Mouse (Mus musculus) CH12.LX (cell line): Measurements from ENCODE around the gene Ercc1. TPM values are rescaled to one million over a fixed set of nuclear protein-coding genes. Genes with fewer than 3 reads are reported as not detected.
A peak's percentile ranks its signal among the peaks of the same experiment; 100 is the strongest.

ENCODE experiments used
- DNase-seq: peaks from one replicate; pipeline ENCODE4 v3.0.0-alpha.2; 2013; ENCODE audit errors: extremely low read depth
- H3K27ac ChIP-seq: 2 replicates; pipeline ENCODE4 v1.5.1; 2012; ENCODE audit warnings: low read depth, mild to moderate bottlenecking, control low read depth, moderate library complexity; ENCODE audit not compliant: insufficient read depth
- H3K27me3 ChIP-seq: replicated peaks from 2 replicates; pipeline ENCODE3; 2012; ENCODE audit warnings: inconsistent platforms
- H3K36me3 ChIP-seq, 2 experiments: replicated peaks in 1 of 2; 2 replicates each; pipeline versions ENCODE3 to v1.6.1; 2012; ENCODE audit warnings: inconsistent platforms in 1 of 2, low read length in 1 of 2, mild to moderate bottlenecking in 1 of 2, mixed read lengths in 1 of 2, moderate library complexity in 1 of 2; ENCODE audit not compliant: control insufficient read depth in 1 of 2, insufficient read depth in 1 of 2
- H3K4me1 ChIP-seq, 2 experiments: 2 replicates each; pipeline ENCODE4 v1.6.1; 2012; ENCODE audit warnings: inconsistent platforms in 1 of 2, moderate library complexity in 1 of 2; ENCODE audit not compliant: insufficient read depth in 2 of 2, control insufficient read depth in 1 of 2
- H3K4me2 ChIP-seq: 2 replicates; pipeline ENCODE4 v1.6.1; 2012; ENCODE audit warnings: low read depth, mild to moderate bottlenecking, control low read depth; ENCODE audit not compliant: poor library complexity, insufficient read depth, severe bottlenecking
- H3K4me3 ChIP-seq, 3 experiments: fragments of 150-350 bp in 1 of 3; sonication (generic) in 1 of 3; replicated peaks in 1 of 3; 2 replicates each; pipeline versions ENCODE3 to v1.5.1; 2011 to 2012; ENCODE audit warnings: low read depth in 2 of 3, low read length in 2 of 3, mild to moderate bottlenecking in 2 of 3, moderate library complexity in 2 of 3, control low read depth in 1 of 3, improper control_type of control experiment in 1 of 3, inconsistent platforms in 1 of 3, mixed read lengths in 1 of 3; ENCODE audit not compliant: poor library complexity in 1 of 3
- H3K79me2 ChIP-seq: replicated peaks from 2 replicates; pipeline ENCODE4 v1.6.1; 2012; ENCODE audit warnings: mild to moderate bottlenecking, moderate library complexity; ENCODE audit not compliant: control insufficient read depth, poor library complexity, insufficient read depth, severe bottlenecking; ENCODE audit errors: extremely low read depth
- H3K9ac ChIP-seq: 2 replicates; pipeline ENCODE4 v1.6.1; 2012; ENCODE audit warnings: low read depth, mild to moderate bottlenecking, control low read depth, moderate library complexity; ENCODE audit not compliant: insufficient read depth
- H3K9me3 ChIP-seq: replicated peaks from 2 replicates; pipeline ENCODE3; 2012; ENCODE audit warnings: low read length, inconsistent platforms, mixed read lengths
- CTCF ChIP-seq, 2 experiments: IDR thresholded peaks in 1 of 2; conservative IDR thresholded peaks in 1 of 2; 2 replicates each; pipeline ENCODE4 v1.5.1; 2011 to 2012; ENCODE audit warnings: low read depth in 2 of 2, low read length in 2 of 2, improper control_type of control experiment in 1 of 2, inconsistent platforms in 1 of 2, mild to moderate bottlenecking in 1 of 2, moderate library complexity in 1 of 2
- GABPA ChIP-seq: IDR thresholded peaks from 2 replicates; pipeline ENCODE4 v1.6.1; 2012; ENCODE audit warnings: low read depth, low read length, improper control_type of control experiment, inconsistent platforms; ENCODE audit not compliant: insufficient replicate concordance
- JUN ChIP-seq: IDR thresholded peaks from 2 replicates; pipeline ENCODE4 v1.6.1; 2011; ENCODE audit warnings: low read depth, mild to moderate bottlenecking, low read length, improper control_type of control experiment, moderate library complexity; ENCODE audit not compliant: insufficient read depth
- MAX ChIP-seq: IDR thresholded peaks from 2 replicates; pipeline ENCODE4 v1.6.1; 2011; ENCODE audit warnings: low read length, improper control_type of control experiment
- RAD21 ChIP-seq: IDR thresholded peaks from 2 replicates; pipeline ENCODE4 v1.6.1; 2011; ENCODE audit warnings: low read depth, mild to moderate bottlenecking, low read length, improper control_type of control experiment, moderate library complexity
- SMC3 ChIP-seq: IDR thresholded peaks from 2 replicates; pipeline ENCODE4 v1.6.1; 2011; ENCODE audit warnings: low read depth, low read length, improper control_type of control experiment
- UBTF ChIP-seq: IDR thresholded peaks from 2 replicates; pipeline ENCODE4 v1.6.1; 2012; ENCODE audit warnings: low read depth, mild to moderate bottlenecking, inconsistent platforms, low read length, improper control_type of control experiment, moderate library complexity
- ZC3H11A ChIP-seq: IDR thresholded peaks from 2 replicates; pipeline ENCODE4 v1.6.1; 2012; ENCODE audit warnings: low read depth, mild to moderate bottlenecking, inconsistent platforms, low read length, improper control_type of control experiment
- ZNF384 ChIP-seq: IDR thresholded peaks from 2 replicates; pipeline ENCODE4 v1.6.1; 2012; ENCODE audit warnings: low read depth, low read length, improper control_type of control experiment, inconsistent platforms
- dilution Hi-C: fragments of 300-500 bp; cut with MboI; formaldehyde crosslinking; loops from 2 replicates; pipeline ENCODE4 v1.14.3; 2020; ENCODE audit warnings: low sequenced_read_pairs; ENCODE audit not compliant: extremely low pct_unique_long_range_greater_than_20kb, extremely low pct_ligation_motif_present
- in situ Hi-C: fragments of 300-500 bp; cut with MboI; formaldehyde crosslinking; loops from 3 replicates; pipeline ENCODE4 v1.14.3; 2019; ENCODE audit warnings: low sequenced_read_pairs, low pct_ligation_motif_present, low pct_unique_long_range_greater_than_20kb, mixed read lengths
- polyA plus RNA-seq: library from polyadenylated mRNA; unstranded; fragments of >175 nt; gene quantifications from 2 replicates; pipeline ENCODE4 v1.2.1, GENCODE M21; 2012; ENCODE audit warnings: low read depth; ENCODE audit not compliant: insufficient read length
- total RNA-seq, 2 experiments: library from RNA; depleted of rRNA; stranded (reverse); fragments of 300-350 nt in 1 of 2; fragments of >200 nt in 1 of 2; gene quantifications; 2 replicates each; pipeline ENCODE4 v1.2.3; 2012 to 2014

Ercc1 gene
- total and polyA plus RNA-seq, 3 experiments: 26.9 to 28.2 (median 27.7) TPM

GRCm38 (mm10) chr7:19365376-19365775, 20.8 kb downstream of the Ercc1 start:
- dilution Hi-C loops (no loop called here), in situ Hi-C loops (no loop called here)
- Histone ChIP-seq H3K27me3 (peaks cover 44% of the 10 kb centered on the region), H3K79me2 (no peaks in the 10 kb centered on the region), H3K4me1 (peaks cover 2 to 14% of the 10 kb centered on the region in 2 experiments; a peak in 3 of 4 replicates), H3K4me3 (no peak overlapping the region), H3K9ac (no peak overlapping the region), H3K9me3 (peaks cover 4% of the 10 kb centered on the region), H3K4me2 (no peak overlapping the region), H3K27ac (no peak overlapping the region), H3K36me3 (no peaks in the 10 kb centered on the region)
- no peak for DNase-seq
- no peak for TF ChIP-seq RAD21
- no peak for TF ChIP-seq GABPA

- Histone ChIP-seq H3K79me2 (no peaks in the 10 kb centered on the region), H3K9ac (no peak overlapping the region), H3K4me2 (no peak overlapping the region), H3K27ac (no peak overlapping the region), H3K4me1 (peaks cover 2 to 13% of the 10 kb centered on the region in 2 experiments; a peak in 3 of 4 replicates), H3K27me3 (peaks cover 16% of the 10 kb centered on the region), H3K36me3 (no peaks in the 10 kb centered on the region), H3K9me3 (no peaks in the 10 kb centered on the region), H3K4me3 (no peak overlapping the region)
- in situ Hi-C loops (no loop called here), dilution Hi-C loops (no loop called here)
- DNase-seq: no peak
- no peak for TF ChIP-seq UBTF
These were observed 23.8 kb downstream of the Ercc1 start for GRCm38 (mm10) chr7:19368380-19368779.

- no peak for DNase-seq
- Histone ChIP-seq H3K9ac (no peak overlapping the region), H3K27ac (no peak overlapping the region), H3K79me2 (no peaks in the 10 kb centered on the region), H3K4me1 (peaks cover 2 to 5% of the 10 kb centered on the region in 2 experiments; a peak in 3 of 4 replicates), H3K9me3 (no peaks in the 10 kb centered on the region), H3K27me3 (peaks cover 12% of the 10 kb centered on the region), H3K4me2 (0 out of 2 replicates have a peak overlapping the region, but pooled peaks have one; percentile 8), H3K36me3 (no peaks in the 10 kb centered on the region), H3K4me3 (no peak overlapping the region)
- dilution Hi-C loops (no loop called here), in situ Hi-C loops (no loop called here)
- TF ChIP-seq JUN (no peak), GABPA (no peak), ZNF384 (no peak), RAD21 (no peak; the same call in none of the 2 replicates), ZC3H11A (no peak), SMC3 (peak; percentile 40; the same call in 1 of the 2 replicates), CTCF (conservative IDR thresholded peaks at IDR 0.05 in 1 of 2, IDR thresholded peaks at IDR 0.05 in 1 of 2; ENCODE audit: low read depth in 2 of 2, low read length in 2 of 2) (peak; percentile 18 to 69; a peak in 3 of 4 replicates), MAX (no peak)
These were observed 25.3 kb downstream of the Ercc1 start for GRCm38 (mm10) chr7:19369823-19370425.
